Mouse (Mus musculus) Patski (cell line): ENCODE results near the gene Pla2g1b. TPM values are rescaled to one million over a fixed set of nuclear protein-coding genes. Genes with fewer than 3 reads are reported as not detected.
"Not testable (repeated sequence)": the region's sequence is repeated elsewhere in the genome, so short reads cannot be mapped to it uniquely, and the experiment has no call there.

Experiments
- ATAC-seq: fragments of 100-300 bp; one replicate; pipeline ENCODE4 v1.8.0; 2021
- CTCF ChIA-PET: fragments of 350-600 bp; sonication (Branson Sonifier 250); formaldehyde crosslinking; loops from one replicate; lab custom pipeline; 2022; ENCODE audit warnings: inconsistent platforms; lab: Charles Lee
- POLR2A ChIA-PET: fragments of 350-600 bp; sonication (Branson Sonifier 250); formaldehyde crosslinking; loops from one replicate; lab custom pipeline; 2022; ENCODE audit warnings: antibody characterized with exemption, inconsistent platforms; lab: Charles Lee
- DNase-seq: peaks from one replicate; pipeline ENCODE4 v3.0.0-alpha.2; 2011; ENCODE audit warnings: low read depth, low spot score
- H3K27me3 ChIP-seq: fragments of 371-371 bp; one replicate; pipeline ENCODE4 v1.5.1; 2021
- CTCF ChIP-seq: fragments of 100-300 bp; IDR thresholded peaks from one replicate; pipeline ENCODE4 v1.5.1; 2021
- in situ Hi-C: fragments of 300-500 bp; cut with MboI; formaldehyde crosslinking; loops from 3 replicates; pipeline ENCODE4 v1.11.1; 2018; ENCODE audit warnings: low pct_unique_long_range_greater_than_20kb, mixed read lengths
- polyA plus RNA-seq: library from polyadenylated mRNA; unstranded; gene quantifications from one replicate; pipeline ENCODE4 v1.2.3, GENCODE M21; 2021

Pla2g1b gene
- polyA plus RNA-seq, 1 experiment from 2014 or later: not detected

DNA sequence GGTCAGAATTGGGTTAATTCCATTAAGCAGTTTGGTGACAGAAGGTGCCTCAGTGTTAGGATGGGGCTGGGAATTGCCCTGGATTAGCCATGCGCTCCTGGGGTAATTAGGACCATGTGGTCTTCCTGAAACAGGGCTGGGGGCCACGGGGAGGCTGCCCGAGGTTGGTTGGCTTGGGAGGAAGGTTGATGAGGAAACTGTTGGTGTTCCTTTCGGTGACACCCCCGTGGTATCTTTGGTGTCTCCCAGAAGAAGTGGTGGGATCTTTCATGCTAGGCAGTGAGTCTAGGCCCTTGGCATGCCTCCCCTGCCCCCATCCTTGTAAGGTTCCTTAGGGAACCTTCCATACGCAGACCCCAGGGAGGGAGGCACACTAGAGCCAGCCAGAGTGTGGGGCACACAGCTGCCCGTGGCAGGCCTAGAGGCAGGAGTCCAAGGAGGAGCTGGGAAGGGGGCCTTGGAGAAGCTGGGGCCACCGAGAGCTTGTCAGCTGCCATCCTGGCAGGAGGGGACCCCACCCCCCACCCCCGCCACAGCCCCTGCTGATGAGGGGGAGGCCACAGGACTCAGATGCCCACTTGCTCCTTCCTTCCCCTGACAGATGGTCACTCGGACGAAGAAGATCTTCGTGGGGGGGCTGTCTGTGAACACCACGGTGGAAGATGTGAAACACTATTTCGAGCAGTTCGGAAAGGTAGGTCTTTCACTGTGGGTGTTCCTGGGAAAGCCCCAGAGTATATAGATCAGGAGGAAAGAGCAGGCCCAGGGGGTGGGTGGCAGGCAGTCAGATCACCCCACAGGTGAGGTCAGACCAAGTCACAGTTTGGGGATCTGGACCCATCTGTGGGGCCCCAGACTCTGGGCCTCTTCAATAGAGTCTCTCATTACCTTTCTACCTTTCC, 31.0 kb upstream of the Pla2g1b start:
- ChIA-PET POLR2A (no interaction called here), CTCF (no interaction called here)
- in situ Hi-C loops: no loop called here
- ATAC-seq (no peak), DNase-seq (no peak)
- H3K27me3 ChIP-seq: no peaks in the 10 kb centered on the region
- no peak for TF ChIP-seq CTCF

DNA sequence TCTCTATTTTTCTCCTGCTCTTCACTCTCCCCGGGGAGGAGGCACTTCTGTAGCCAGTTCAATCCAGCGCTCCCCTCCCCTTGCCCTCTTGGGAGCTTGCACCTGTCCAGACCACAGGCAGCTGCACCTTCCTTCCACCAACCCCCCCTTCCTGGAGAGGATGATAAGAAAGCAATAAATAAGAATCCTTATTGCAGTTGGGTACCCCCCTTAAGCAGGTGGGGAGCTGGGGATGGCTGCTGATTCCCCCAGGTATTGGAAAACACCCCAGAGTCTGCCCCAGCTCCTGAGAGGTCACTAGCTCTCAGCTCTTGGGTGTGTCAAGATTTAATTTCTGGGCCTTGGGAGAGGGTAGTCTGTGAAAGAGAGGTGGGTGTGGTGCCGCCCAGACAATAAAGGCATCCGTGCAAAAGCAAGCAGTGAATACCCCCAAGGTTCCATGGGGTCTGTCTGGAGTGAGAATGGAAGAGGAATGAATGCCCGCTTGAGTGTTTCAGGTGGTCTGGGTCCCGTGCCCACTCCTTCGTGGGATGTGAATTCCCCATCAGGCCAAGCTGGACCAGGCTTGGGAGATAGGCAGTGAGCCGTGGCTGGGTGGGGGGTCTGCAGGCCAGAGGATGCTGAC, 30.2 kb upstream of the Pla2g1b start:
- no peak for DNase-seq
- H3K27me3 ChIP-seq: no peaks in the 10 kb centered on the region
- in situ Hi-C loops: no loop called here
- ChIA-PET POLR2A (interaction anchor here (0.6 kb wide), 1 partner anchor 130 kb away, joined by 4 read pairs; no protein-coding TSS in a partner anchor), CTCF (no interaction called here)
- ATAC-seq: no peak
- TF ChIP-seq CTCF: no peak

DNA sequence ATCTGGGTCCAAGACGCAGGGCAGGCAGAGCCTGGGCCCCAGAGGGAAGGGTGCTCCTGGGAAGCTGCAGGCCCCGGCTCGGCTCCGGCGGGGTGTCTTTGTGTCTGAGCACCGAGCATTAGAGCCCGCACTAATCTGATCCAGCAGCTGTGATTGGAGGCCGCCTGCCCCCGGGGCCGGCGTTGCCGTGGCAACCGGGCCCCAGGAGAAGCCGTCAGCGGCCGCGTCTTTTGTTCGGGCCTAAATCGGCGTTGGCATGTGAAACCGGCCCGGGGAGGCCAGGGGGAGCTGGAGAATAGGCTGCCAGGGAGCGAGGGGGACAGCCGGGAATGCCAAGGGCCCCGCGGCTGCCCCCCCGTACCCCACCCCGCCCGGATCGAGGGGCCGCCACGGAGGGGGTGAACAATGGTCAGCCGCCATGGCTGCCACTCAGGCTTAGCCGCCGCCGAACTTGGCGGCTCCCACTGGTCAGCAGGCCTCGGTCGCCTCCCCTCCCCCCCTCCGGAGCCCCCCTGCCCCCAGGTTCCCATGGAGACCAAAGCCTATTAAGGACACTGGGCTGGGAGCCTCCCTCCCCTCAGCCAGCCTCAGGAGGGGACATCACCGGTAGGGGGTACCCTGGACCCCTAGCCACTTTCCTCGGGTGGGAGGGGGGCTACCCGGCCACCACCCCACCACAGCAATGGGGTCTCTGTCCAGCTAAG, 29.5 kb upstream of the Pla2g1b start:
- CTCF ChIA-PET: no interaction called here
- no peak for TF ChIP-seq CTCF

DNA sequence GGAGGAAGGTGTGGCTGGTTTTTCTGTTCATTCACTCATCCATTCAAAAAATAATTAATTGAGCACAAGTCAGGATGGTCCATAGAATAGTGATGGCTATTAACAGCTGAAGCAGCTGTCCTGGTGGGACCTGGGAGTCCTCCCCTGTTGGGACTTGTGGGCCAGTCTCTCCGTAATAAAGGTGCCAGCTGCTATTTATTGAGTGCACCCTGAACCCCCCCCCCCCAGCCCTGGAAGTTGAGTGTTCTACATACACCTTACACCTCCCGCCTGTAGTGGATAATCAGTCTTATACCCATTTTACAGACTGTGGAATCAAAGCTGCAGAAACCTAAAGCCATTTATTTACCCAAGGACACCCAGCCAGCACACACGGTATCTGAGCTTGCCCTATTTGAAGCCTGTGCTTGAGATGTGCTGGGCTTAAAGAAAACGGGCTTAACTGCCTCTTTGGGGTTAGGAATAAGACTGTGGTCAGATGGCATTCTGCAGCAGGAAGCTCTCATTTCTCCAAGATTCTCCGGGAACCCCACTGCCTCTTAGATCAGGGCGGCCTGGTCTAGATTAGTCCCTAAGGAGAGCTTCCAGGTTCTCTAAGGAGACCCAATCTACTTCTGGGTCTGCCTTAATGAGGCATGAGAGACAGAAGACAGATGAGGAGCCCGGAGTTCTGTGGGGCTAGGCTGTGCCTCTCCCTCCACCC, 28.7 kb upstream of the Pla2g1b start:
- no peak for DNase-seq
- no peak for ATAC-seq
- POLR2A ChIA-PET: interaction anchor here (0.6 kb wide), 1 partner anchor 137 kb away, joined by 3 read pairs; no protein-coding TSS in a partner anchor
- in situ Hi-C loops: no loop called here
- H3K27me3 ChIP-seq: no peaks in the 10 kb centered on the region
- CTCF ChIA-PET: no interaction called here
- no peak for TF ChIP-seq CTCF

More for the DNA sequence above, 29.5 kb upstream of the Pla2g1b start:
- POLR2A ChIA-PET: interaction anchor here (0.6 kb wide), 1 partner anchor 129 kb away, joined by 4 read pairs; no protein-coding TSS in a partner anchor
- H3K27me3 ChIP-seq: no peaks in the 10 kb centered on the region
- ATAC-seq: no peak
- in situ Hi-C loops: no loop called here
- no peak for DNase-seq

DNA sequence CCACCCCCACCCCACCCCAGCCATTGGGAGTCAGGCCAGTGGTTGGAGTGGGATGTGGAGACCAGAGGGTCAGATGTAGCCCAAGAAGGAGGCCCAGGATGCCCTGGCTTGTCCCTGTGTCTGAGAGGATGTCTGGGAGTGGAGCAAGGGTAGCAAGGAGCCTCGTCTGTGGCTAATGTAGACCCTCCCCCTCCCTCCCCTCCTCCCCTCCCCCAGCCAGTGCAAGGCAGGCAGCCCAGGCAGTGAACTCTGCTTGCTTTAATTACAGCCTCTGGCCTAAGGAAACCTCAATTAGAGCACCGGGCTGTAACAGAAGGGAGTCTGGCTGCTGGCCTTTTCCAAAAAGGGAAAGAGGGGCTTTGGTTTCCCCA, 28.1 kb upstream of the Pla2g1b start:
- ATAC-seq: no peak
- in situ Hi-C loops: no loop called here
- TF ChIP-seq CTCF: no peak
- ChIA-PET CTCF (no interaction called here), POLR2A (interaction anchor here (0.6 kb wide), 1 partner anchor 138 kb away, joined by 3 read pairs; no protein-coding TSS in a partner anchor)
- H3K27me3 ChIP-seq: no peaks in the 10 kb centered on the region
- DNase-seq: no peak

DNA sequence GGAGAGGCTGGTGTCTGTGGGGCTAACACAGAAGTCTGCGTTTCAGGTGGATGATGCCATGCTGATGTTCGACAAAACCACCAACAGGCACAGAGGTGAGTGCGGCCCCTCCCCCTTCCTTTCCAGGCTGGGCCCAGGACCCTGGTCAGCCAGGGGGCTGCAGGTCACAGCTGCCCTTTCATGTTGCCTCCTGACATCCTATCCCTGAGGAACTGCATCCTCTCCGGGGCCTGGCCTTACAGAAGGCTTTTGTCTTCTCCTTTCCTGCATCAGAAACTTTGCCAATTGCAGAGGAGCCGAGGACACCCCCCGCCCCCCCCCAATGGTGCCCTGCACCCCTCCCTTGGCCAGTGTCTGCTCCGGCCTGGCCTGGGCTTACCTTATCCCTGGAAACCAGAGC, 27.4 kb upstream of the Pla2g1b start:
- POLR2A ChIA-PET: no interaction called here
- no peak for DNase-seq
- CTCF ChIA-PET: no interaction called here
- no peak for TF ChIP-seq CTCF
- ATAC-seq: no peak
- in situ Hi-C loops: no loop called here
- H3K27me3 ChIP-seq: no peaks in the 10 kb centered on the region

DNA sequence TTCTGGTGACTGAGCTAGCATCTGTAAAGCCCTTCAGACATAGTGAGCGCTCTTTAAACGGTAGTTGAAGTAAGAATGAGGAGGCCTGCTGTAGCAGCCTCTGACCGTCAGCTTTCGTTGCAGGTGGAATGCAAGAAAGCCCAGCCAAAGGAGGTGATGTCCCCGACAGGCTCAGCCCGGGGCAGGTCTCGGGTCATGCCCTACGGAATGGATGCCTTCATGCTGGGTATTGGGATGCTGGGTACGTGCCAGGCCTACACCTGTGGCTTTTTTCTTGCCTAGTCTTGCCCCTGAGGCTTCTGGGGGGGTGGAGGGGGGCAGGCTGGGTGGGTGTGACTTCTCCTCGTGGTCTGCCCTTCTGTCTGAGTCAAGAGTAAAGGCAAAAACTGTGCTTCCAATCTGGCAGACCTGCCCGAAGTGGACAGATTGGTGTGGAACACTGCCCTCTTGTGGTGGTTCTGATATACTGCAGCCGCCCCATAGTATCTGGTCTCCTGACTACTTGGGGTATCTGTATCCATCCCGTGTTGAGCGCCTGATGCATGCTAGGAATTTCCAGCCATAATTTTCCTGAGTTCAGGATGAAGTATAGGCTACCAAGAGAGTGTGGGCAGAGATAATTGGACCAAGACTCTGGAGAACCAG, 24.7 kb upstream of the Pla2g1b start:
- TF ChIP-seq CTCF: no peak
- DNase-seq (peak; percentile 25), ATAC-seq (peak; percentile 32)
- ChIA-PET POLR2A (interaction anchor here (0.5 to 0.7 kb wide), 2 partner anchors 90 to 96 kb away, joined by 3 to 4 read pairs; no protein-coding TSS in a partner anchor), CTCF (interaction anchor here (0.8 to 1.3 kb wide), 9 partner anchors 9 to 121 kb away, joined by 3 to 6 read pairs (median 4); no protein-coding TSS in a partner anchor)
- no peaks in the 10 kb centered on the region for H3K27me3 ChIP-seq
- in situ Hi-C loops: loop anchor here (5.0 kb wide), 1 partner anchor 84 kb away; no protein-coding TSS in a partner anchor

DNA sequence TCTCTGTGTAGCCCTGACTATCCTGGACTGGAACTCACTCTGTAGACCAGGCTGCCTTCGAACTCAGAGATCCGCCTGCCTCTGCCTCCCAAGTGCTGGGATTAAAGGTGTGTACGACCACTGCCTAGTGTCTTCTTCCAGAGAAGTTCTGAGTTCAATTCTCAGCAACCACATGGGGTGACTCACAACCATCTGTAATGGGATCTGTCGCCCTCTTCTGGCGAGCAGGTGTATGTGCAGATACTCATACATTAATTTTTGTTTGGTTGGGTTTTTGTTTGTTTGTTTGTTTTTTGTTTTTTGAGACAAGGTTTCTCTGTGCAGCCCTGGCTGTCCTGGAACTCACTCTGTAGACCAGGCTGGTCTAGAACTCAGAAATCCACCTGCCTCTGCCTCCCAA, 23.4 kb upstream of the Pla2g1b start:
- H3K27me3 ChIP-seq, POLR2A ChIA-PET, DNase-seq, ATAC-seq: not testable (repeated sequence)
- in situ Hi-C loops: loop anchor here (5.0 kb wide), 1 partner anchor 85 kb away; no protein-coding TSS in a partner anchor
- CTCF ChIA-PET: interaction anchor here (1.0 kb wide), 1 partner anchor 88 kb away, joined by 5 read pairs; no protein-coding TSS in a partner anchor

DNA sequence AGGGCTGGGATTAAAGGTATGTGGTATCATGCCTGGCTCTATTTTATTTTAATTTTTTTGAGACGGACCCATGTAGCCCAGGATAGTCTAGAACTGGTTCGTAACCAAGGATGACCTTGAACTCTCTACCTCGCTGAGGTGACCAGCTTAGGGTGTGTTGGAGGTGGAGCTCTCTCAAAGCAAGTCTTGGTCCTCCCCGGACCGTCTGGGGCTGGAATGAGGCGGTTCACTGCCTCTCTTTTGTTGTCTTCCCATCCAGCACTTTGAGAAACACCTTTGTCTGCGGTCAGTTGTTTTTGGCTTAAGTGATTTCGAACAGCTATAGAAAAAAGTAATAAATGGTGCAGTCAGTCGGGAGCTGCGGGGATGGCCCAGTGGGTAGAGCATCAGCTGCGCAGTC, 21.9 kb upstream of the Pla2g1b start:
- DNase-seq: no peak
- no peak for TF ChIP-seq CTCF
- in situ Hi-C loops: loop anchor here (5.0 kb wide), 1 partner anchor 87 kb away; no protein-coding TSS in a partner anchor
- CTCF ChIA-PET: interaction anchor here (0.9 to 1.6 kb wide), 3 partner anchors 9 to 38 kb away, joined by 3 to 6 read pairs (median 4); no protein-coding TSS in a partner anchor
- POLR2A ChIA-PET: interaction anchor here (0.6 kb wide), 1 partner anchor 37 kb away, joined by 3 read pairs; no protein-coding TSS in a partner anchor
- no peaks in the 10 kb centered on the region for H3K27me3 ChIP-seq
- ATAC-seq: no peak
